Mouse (Mus musculus) lung, adult 2 months (tissue): ENCODE measurements around the gene Gemin7. TPM values are rescaled to one million over a fixed set of nuclear protein-coding genes. Genes with fewer than 3 reads are reported as not detected.
A peak's percentile ranks its signal among the peaks of the same experiment; 100 is the strongest.

ENCODE experiments used
- DNase-seq: peaks from one replicate; pipeline ENCODE4 v3.0.0; 2022
- H3K4me1 ChIP-seq: fragments of 200-500 bp; 2 replicates; pipeline ENCODE4 v1.6.1; 2011; ENCODE audit warnings: low read length; ENCODE audit not compliant: control insufficient read depth, insufficient read depth
- H3K4me3 ChIP-seq: fragments of 200-500 bp; replicated peaks from 2 replicates; pipeline ENCODE3; 2011; ENCODE audit warnings: low read depth, mild to moderate bottlenecking, control low read depth, low read length; ENCODE audit errors: extremely low read depth
- CTCF ChIP-seq: fragments of 200-500 bp; IDR thresholded peaks from 2 replicates; pipeline ENCODE4 v1.5.1; 2011; ENCODE audit warnings: mild to moderate bottlenecking, low read length, control low read depth; ENCODE audit not compliant: insufficient read depth
- POLR2A ChIP-seq: fragments of 200-500 bp; IDR thresholded peaks from 2 replicates; pipeline ENCODE4 v1.6.1; 2011; ENCODE audit warnings: low read depth, mild to moderate bottlenecking, control low read depth, low read length, borderline replicate concordance; ENCODE audit errors: extremely low read depth
- WGBS: fragments of 180-500 bp; shearing (Covaris S2); methylation state at CpG from one replicate; pipeline ENCODE4 v1.1.7; 2018; 5-methylcytosine and 5-hydroxymethylcytosine counted together
- polyA plus RNA-seq: library from polyadenylated mRNA; depleted of rRNA; stranded (reverse); fragments of >200 nt; gene quantifications from 2 replicates; pipeline ENCODE4 v1.2.3, GENCODE M21; 2012

The Gemin7 gene
- polyA plus RNA-seq, 1 experiment = 99.2 TPM

- DNase-seq = peak; percentile 97
- under 1% methylated on average over 57 of the region's 57 CpGs for WGBS
- Histone ChIP-seq H3K4me1 (peaks cover 9% of the 10 kb centered on the region), H3K4me3 (peak within 1 kb of the TSS; percentile 94)
- TF ChIP-seq POLR2A = peak; percentile 86; the same call in 1 of the 2 replicates
- TF ChIP-seq CTCF = no peak
Observed at GRCm38 (mm10) chr7:19603849-19604605, 26.6 kb upstream of the Gemin7 start, which contains the start of gene Clasrp. Gene Clasrp (minus strand): TSS chr7:19604486.

GRCm38 (mm10) chr7:19603055-19603454 is 25.7 kb upstream of the Gemin7 start:
- TF ChIP-seq POLR2A (no peak), CTCF (no peak)

GRCm38 (mm10) chr7:19600562-19600961 is 23.2 kb upstream of the Gemin7 start:
- TF ChIP-seq CTCF (no peak), POLR2A (no peak)
- 40% methylated on average over 5 of the region's 5 CpGs for WGBS
- Histone ChIP-seq H3K4me1 (peaks cover 9% of the 10 kb centered on the region), H3K4me3 (no peak overlapping the region)
- no peak for DNase-seq

More at GRCm38 (mm10) chr7:19603055-19603454, 25.7 kb upstream of the Gemin7 start:
- Histone ChIP-seq H3K4me3 (no peak overlapping the region), H3K4me1 (peaks cover 9% of the 10 kb centered on the region)
- 74% methylated on average over 12 of the region's 12 CpGs for WGBS
- no peak for DNase-seq

- 84% methylated on average over 10 of the region's 10 CpGs for WGBS
- DNase-seq = no peak
- Histone ChIP-seq H3K4me1 (no peaks in the 10 kb centered on the region), H3K4me3 (no peak overlapping the region)
- no peak for TF ChIP-seq POLR2A
- no peak for TF ChIP-seq CTCF
Observed at GRCm38 (mm10) chr7:19593061-19593730, 15.8 kb upstream of the Gemin7 start.

GRCm38 (mm10) chr7:19589917-19590316 is 12.5 kb upstream of the Gemin7 start:
- H3K4me3 ChIP-seq = no peak overlapping the region
- TF ChIP-seq CTCF (peak; percentile 74), POLR2A (no peak)
- 54% methylated on average over 3 of the region's 3 CpGs for WGBS
- DNase-seq = peak; percentile 59
- no peaks in the 10 kb centered on the region for H3K4me1 ChIP-seq

GRCm38 (mm10) chr7:19589207-19589606 is 11.8 kb upstream of the Gemin7 start:
- H3K4me3 ChIP-seq = no peak overlapping the region
- H3K4me1 ChIP-seq = no peaks in the 10 kb centered on the region
- WGBS = 48% methylated on average over 3 of the region's 3 CpGs
- DNase-seq = no peak
- TF ChIP-seq POLR2A (no peak), CTCF (peak; percentile 52)

- no peak overlapping the region for H3K4me3 ChIP-seq
- no peaks in the 10 kb centered on the region for H3K4me1 ChIP-seq
- 88% methylated on average over 46 of the region's 46 CpGs for WGBS
- TF ChIP-seq POLR2A (no peak), CTCF (no peak)
- DNase-seq = no peak
Observed at GRCm38 (mm10) chr7:19586269-19586668, 8.9 kb upstream of the Gemin7 start.

- H3K4me3 ChIP-seq = no peak overlapping the region
- peak; percentile 70 for DNase-seq
- TF ChIP-seq CTCF (no peak), POLR2A (no peak)
- 77% methylated on average over 8 of the region's 8 CpGs for WGBS
- H3K4me1 ChIP-seq = peaks cover 4% of the 10 kb centered on the region; the same call in 1 of the 2 replicates
Observed at GRCm38 (mm10) chr7:19580634-19581033, 3.2 kb upstream of the Gemin7 start.

- no peak for DNase-seq
- no peak overlapping the region for H3K4me3 ChIP-seq
- TF ChIP-seq POLR2A = no peak
- TF ChIP-seq CTCF = no peak
- peaks cover 4% of the 10 kb centered on the region; the same call in 1 of the 2 replicates for H3K4me1 ChIP-seq
- WGBS = 87% methylated on average over 10 of the region's 10 CpGs
Observed at GRCm38 (mm10) chr7:19579751-19580150, 2.4 kb upstream of the Gemin7 start.
